Mouse (Mus musculus): ENCODE measurements around the gene Sec1. TPM values are rescaled to one million over a fixed set of nuclear protein-coding genes. Genes with fewer than 3 reads are reported as not detected.

Gene Sec1
- polyA plus RNA-seq, 1 experiment, result 0.68 TPM

- H3K4me3 ChIP-seq (ENCODE audit: extremely low read depth, insufficient read depth, insufficient read length), result no peak overlapping the region
- H3K27ac ChIP-seq (ENCODE audit: insufficient read depth, low read length), result no peak overlapping the region
- H3K27me3 ChIP-seq (ENCODE audit: control insufficient read depth, insufficient read depth, low read length), result no peaks in the 10 kb centered on the region
- TF ChIP-seq POLR2A (IDR thresholded peaks at IDR 0.05; ENCODE audit: low read depth, low read length) (no peak), CTCF (IDR thresholded peaks at IDR 0.05; ENCODE audit: extremely low read depth, insufficient read depth, insufficient read length, insufficient replicate concordance) (no peak)
- 93% methylated on average over 20 of the region's 20 CpGs for WGBS
- DNase-seq (ENCODE audit: low read depth in 1 of 2, low spot score in 2 of 2), result no peak
- peaks cover 29% of the 10 kb centered on the region for H3K36me3 ChIP-seq (ENCODE audit: control insufficient read depth, insufficient read depth, low read length)
- H3K4me1 ChIP-seq (ENCODE audit: control insufficient read depth, insufficient read depth, insufficient read length), result peaks cover 18% of the 10 kb centered on the region
Measured at GRCm38 (mm10) chr7:45710477-45711191, 16.4 kb upstream of the Sec1 start.

- Histone ChIP-seq H3K36me3 (ENCODE audit: control insufficient read depth, insufficient read depth, low read length) (peaks cover 29% of the 10 kb centered on the region), H3K4me3 (ENCODE audit: extremely low read depth, insufficient read depth, insufficient read length) (no peak overlapping the region), H3K27me3 (ENCODE audit: control insufficient read depth, insufficient read depth, low read length) (no peaks in the 10 kb centered on the region), H3K4me1 (ENCODE audit: control insufficient read depth, insufficient read depth, insufficient read length) (peaks cover 15% of the 10 kb centered on the region), H3K27ac (ENCODE audit: insufficient read depth, low read length) (no peak overlapping the region)
- TF ChIP-seq POLR2A (IDR thresholded peaks at IDR 0.05; ENCODE audit: low read depth, low read length) (no peak), CTCF (IDR thresholded peaks at IDR 0.05; ENCODE audit: extremely low read depth, insufficient read depth, insufficient read length, insufficient replicate concordance) (no peak)
- no peak for DNase-seq (ENCODE audit: low read depth in 1 of 2, low spot score in 2 of 2)
- WGBS, result 91% methylated on average over 14 of the region's 14 CpGs
Measured at GRCm38 (mm10) chr7:45709677-45710355, 15.6 kb upstream of the Sec1 start.

- H3K36me3 ChIP-seq (ENCODE audit: control insufficient read depth, insufficient read depth, low read length), result peaks cover 29% of the 10 kb centered on the region
- peaks cover 18% of the 10 kb centered on the region for H3K4me1 ChIP-seq (ENCODE audit: control insufficient read depth, insufficient read depth, insufficient read length)
- no peaks in the 10 kb centered on the region for H3K27me3 ChIP-seq (ENCODE audit: control insufficient read depth, insufficient read depth, low read length)
- TF ChIP-seq POLR2A (IDR thresholded peaks at IDR 0.05; ENCODE audit: low read depth, low read length), result no peak
- no peak for TF ChIP-seq CTCF (IDR thresholded peaks at IDR 0.05; ENCODE audit: extremely low read depth, insufficient read depth, insufficient read length, insufficient replicate concordance)
- no peak overlapping the region for H3K4me3 ChIP-seq (ENCODE audit: extremely low read depth, insufficient read depth, insufficient read length)
- DNase-seq (ENCODE audit: low read depth in 1 of 2, low spot score in 2 of 2), result no peak
- no peak overlapping the region for H3K27ac ChIP-seq (ENCODE audit: insufficient read depth, low read length)
- 85% methylated on average over 6 of the region's 6 CpGs for WGBS
Measured at GRCm38 (mm10) chr7:45709036-45709435, 14.8 kb upstream of the Sec1 start.

GRCm38 (mm10) chr7:45708221-45708761 is 14.1 kb upstream of the Sec1 start:
- Histone ChIP-seq H3K4me3 (ENCODE audit: extremely low read depth, insufficient read depth, insufficient read length) (peak overlapping the region; percentile 32), H3K27ac (ENCODE audit: insufficient read depth, low read length) (peak overlapping the region; percentile 82)
- 25% methylated on average over 13 of the region's 13 CpGs for WGBS

GRCm38 (mm10) chr7:45707375-45707967 is 13.3 kb upstream of the Sec1 start:
- Histone ChIP-seq H3K27me3 (ENCODE audit: control insufficient read depth, insufficient read depth, low read length) (no peaks in the 10 kb centered on the region), H3K4me1 (ENCODE audit: control insufficient read depth, insufficient read depth, insufficient read length) (peaks cover 23% of the 10 kb centered on the region), H3K4me3 (ENCODE audit: extremely low read depth, insufficient read depth, insufficient read length) (peak overlapping the region; percentile 56), H3K36me3 (ENCODE audit: control insufficient read depth, insufficient read depth, low read length) (peaks cover 19% of the 10 kb centered on the region), H3K27ac (ENCODE audit: insufficient read depth, low read length) (peak overlapping the region; percentile 84)
- TF ChIP-seq CTCF (IDR thresholded peaks at IDR 0.05; ENCODE audit: extremely low read depth, insufficient read depth, insufficient read length, insufficient replicate concordance), result no peak
- TF ChIP-seq POLR2A (IDR thresholded peaks at IDR 0.05; ENCODE audit: low read depth, low read length), result peak; percentile 20; the same call in 1 of the 2 replicates
- peak; percentile 90 to 93 for DNase-seq (ENCODE audit: low read depth in 1 of 2, low spot score in 2 of 2)
- WGBS, result 0% methylated on average over 27 of the region's 27 CpGs

More at GRCm38 (mm10) chr7:45708221-45708761, 14.1 kb upstream of the Sec1 start:
- Histone ChIP-seq H3K27me3 (ENCODE audit: control insufficient read depth, insufficient read depth, low read length) (no peaks in the 10 kb centered on the region), H3K4me1 (ENCODE audit: control insufficient read depth, insufficient read depth, insufficient read length) (peaks cover 23% of the 10 kb centered on the region), H3K36me3 (ENCODE audit: control insufficient read depth, insufficient read depth, low read length) (peaks cover 27% of the 10 kb centered on the region)
- DNase-seq (ENCODE audit: low read depth in 1 of 2, low spot score in 2 of 2), result no peak
- TF ChIP-seq POLR2A (IDR thresholded peaks at IDR 0.05; ENCODE audit: low read depth, low read length) (no peak), CTCF (IDR thresholded peaks at IDR 0.05; ENCODE audit: extremely low read depth, insufficient read depth, insufficient read length, insufficient replicate concordance) (no peak)

- H3K4me1 ChIP-seq (ENCODE audit: control insufficient read depth, insufficient read depth, insufficient read length), result peaks cover 23% of the 10 kb centered on the region
- no peaks in the 10 kb centered on the region for H3K27me3 ChIP-seq (ENCODE audit: control insufficient read depth, insufficient read depth, low read length)
- WGBS, result under 1% methylated on average over 31 of the region's 45 CpGs
- H3K27ac ChIP-seq (ENCODE audit: insufficient read depth, low read length), result peak overlapping the region; percentile 84
- peaks cover 13% of the 10 kb centered on the region for H3K36me3 ChIP-seq (ENCODE audit: control insufficient read depth, insufficient read depth, low read length)
- TF ChIP-seq CTCF (IDR thresholded peaks at IDR 0.05; ENCODE audit: extremely low read depth, insufficient read depth, insufficient read length, insufficient replicate concordance) (no peak), POLR2A (IDR thresholded peaks at IDR 0.05; ENCODE audit: low read depth, low read length) (peak; percentile 44)
- H3K4me3 ChIP-seq (ENCODE audit: extremely low read depth, insufficient read depth, insufficient read length), result peak overlapping the region; percentile 71
- DNase-seq (ENCODE audit: low read depth in 1 of 2, low spot score in 2 of 2), result peak; percentile 63 to 89
Measured at GRCm38 (mm10) chr7:45706721-45707241, 12.6 kb upstream of the Sec1 start.
